Mouse (Mus musculus) liver, postnatal 0 days (tissue): ENCODE data around the gene Mastl.

ENCODE experiments used
- CTCF ChIP-seq: sonication (generic); IDR thresholded peaks from 2 replicates; pipeline ENCODE4 v1.5.1; 2016; ENCODE audit warnings: antibody characterized with exemption, low read depth
- EP300 ChIP-seq: IDR thresholded peaks from 2 replicates; pipeline ENCODE4 v1.6.1; 2016; ENCODE audit warnings: antibody characterized with exemption, low read depth, mild to moderate bottlenecking

DNA sequence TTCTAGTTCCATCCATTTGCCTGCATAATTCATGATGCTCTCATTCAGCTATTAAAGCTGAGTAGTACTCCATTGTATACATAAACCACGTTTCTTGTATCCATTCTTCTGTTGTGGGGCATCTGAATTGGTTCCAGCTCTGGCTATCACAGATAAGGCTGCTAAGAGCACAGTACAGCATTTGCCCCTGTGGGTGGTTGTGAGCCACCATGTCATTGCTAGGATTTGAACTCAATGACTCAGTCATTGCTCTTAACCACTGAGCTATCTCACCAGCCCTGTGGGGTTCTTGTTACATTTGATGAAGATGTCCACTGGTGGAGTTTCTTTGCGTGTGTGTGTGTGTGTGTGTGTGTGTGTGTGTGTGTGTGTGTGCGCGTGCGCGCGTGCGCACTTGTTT lies 71.3 kb downstream of the Mastl start:
- no peak for TF ChIP-seq CTCF
- TF ChIP-seq EP300: no peak
